Mouse (Mus musculus) brain, embryonic 14.5 days (tissue): ENCODE measurements at regions not wholly inside any gene's neighbourhood (a gene's known extent, or its start where the extent isn't known, plus 50 kb on each side); places are given as distances from the start of the nearest gene placed in this dataset.

Experiments used
- CTCF ChIP-seq: fragments of 200-500 bp; IDR thresholded peaks from 2 replicates; pipeline ENCODE4 v1.5.1; 2012; ENCODE audit warnings: inconsistent platforms, mild to moderate bottlenecking, moderate library complexity, borderline replicate concordance; ENCODE audit not compliant: insufficient read depth, insufficient read length; ENCODE audit errors: extremely low read depth
- POLR2A ChIP-seq: fragments of 200-500 bp; IDR thresholded peaks from 2 replicates; pipeline ENCODE4 v1.6.1; 2012; ENCODE audit warnings: mild to moderate bottlenecking, inconsistent platforms, borderline replicate concordance; ENCODE audit not compliant: poor library complexity, insufficient read depth, insufficient read length, severe bottlenecking; ENCODE audit errors: extremely low read depth

DNA sequence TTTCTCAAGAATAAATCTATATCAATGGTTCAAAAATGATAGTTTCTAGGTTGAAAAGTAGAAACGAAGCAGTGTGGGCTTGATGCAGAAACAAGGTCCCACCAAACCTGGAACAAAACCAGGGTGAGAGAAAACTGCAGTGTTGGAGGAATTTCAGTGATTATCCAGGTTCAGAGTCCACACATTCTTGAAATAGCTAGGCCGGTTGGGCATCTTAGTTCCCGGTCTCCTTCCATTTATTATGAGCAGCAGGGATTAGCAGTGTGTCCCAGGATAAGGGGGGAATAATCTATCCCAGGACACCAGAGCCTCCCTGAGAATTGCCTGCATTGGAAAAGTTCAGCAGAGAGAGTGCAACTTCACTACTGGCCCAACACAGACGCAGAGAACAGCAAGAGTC lies 108.5 kb upstream of the L3mbtl3 start:
- TF ChIP-seq CTCF (no peak), POLR2A (no peak)
